Mouse (Mus musculus) megakaryocyte, embryonic 14.5 days (primary cell): ENCODE data around the gene Ccdc88c. TPM values are rescaled to one million over a fixed set of nuclear protein-coding genes. Genes with fewer than 3 reads are reported as not detected.

Experiments
- H3K27me3 ChIP-seq: replicated peaks from 2 replicates; pipeline ENCODE3; 2012; ENCODE audit warnings: inconsistent platforms
- H3K36me3 ChIP-seq: replicated peaks from 2 replicates; pipeline ENCODE3; 2012; ENCODE audit warnings: low read length, inconsistent platforms, mixed read lengths
- H3K4me1 ChIP-seq: 2 replicates; pipeline ENCODE4 v1.6.1; 2012; ENCODE audit warnings: inconsistent platforms
- H3K4me3 ChIP-seq: replicated peaks from 2 replicates; pipeline ENCODE3; 2012; ENCODE audit warnings: moderate library complexity, mild to moderate bottlenecking, inconsistent platforms
- H3K9me3 ChIP-seq: 2 replicates; pipeline ENCODE4 v1.6.1; 2012; ENCODE audit warnings: inconsistent platforms
- FLI1 ChIP-seq: IDR thresholded peaks from 2 replicates; pipeline ENCODE4 v1.6.1; 2012; ENCODE audit warnings: low read length, inconsistent platforms, mixed read lengths
- GATA1 ChIP-seq: IDR thresholded peaks from 3 replicates; pipeline ENCODE4 v1.6.1; 2012; ENCODE audit warnings: mixed read lengths, low read length, inconsistent platforms, borderline replicate concordance
- polyA plus RNA-seq: library from polyadenylated mRNA; stranded (reverse); fragments of >175 nt; gene quantifications from 2 replicates; pipeline ENCODE4 v1.2.3, GENCODE M21; 2012; ENCODE audit warnings: low replicate concordance; ENCODE audit not compliant: insufficient read depth

Ccdc88c gene
- polyA plus RNA-seq, 1 experiment = 10.3 TPM

GRCm38 (mm10) chr12:100873612-100874011, 155.2 kb downstream of the Ccdc88c start:
- TF ChIP-seq FLI1 (no peak), GATA1 (no peak)
- Histone ChIP-seq H3K4me3 (no peak overlapping the region), H3K27me3 (peaks cover 17% of the 10 kb centered on the region), H3K36me3 (peaks cover 28% of the 10 kb centered on the region), H3K4me1 (peaks cover 11% of the 10 kb centered on the region), H3K9me3 (peaks cover 12% of the 10 kb centered on the region)

DNA sequence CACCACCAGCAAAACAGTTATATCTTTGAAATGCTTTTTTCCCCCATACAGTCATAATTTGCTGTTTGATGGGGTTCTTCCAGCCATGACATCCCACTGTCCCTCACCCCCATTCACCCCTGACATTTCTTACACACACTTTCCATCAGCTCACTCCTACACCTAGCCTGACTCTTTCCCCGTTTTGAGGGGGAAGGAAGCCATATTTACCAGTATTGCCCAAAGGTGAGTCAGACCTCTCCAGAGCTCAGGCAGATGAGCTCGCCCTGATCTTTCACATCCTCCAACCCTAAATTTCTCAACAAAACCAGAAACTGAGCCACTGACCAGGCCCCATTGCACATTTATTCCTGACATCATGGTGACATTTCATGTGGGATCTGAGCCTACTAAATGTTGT, 157.0 kb downstream of the Ccdc88c start:
- peaks cover 41% of the 10 kb centered on the region for H3K36me3 ChIP-seq

DNA sequence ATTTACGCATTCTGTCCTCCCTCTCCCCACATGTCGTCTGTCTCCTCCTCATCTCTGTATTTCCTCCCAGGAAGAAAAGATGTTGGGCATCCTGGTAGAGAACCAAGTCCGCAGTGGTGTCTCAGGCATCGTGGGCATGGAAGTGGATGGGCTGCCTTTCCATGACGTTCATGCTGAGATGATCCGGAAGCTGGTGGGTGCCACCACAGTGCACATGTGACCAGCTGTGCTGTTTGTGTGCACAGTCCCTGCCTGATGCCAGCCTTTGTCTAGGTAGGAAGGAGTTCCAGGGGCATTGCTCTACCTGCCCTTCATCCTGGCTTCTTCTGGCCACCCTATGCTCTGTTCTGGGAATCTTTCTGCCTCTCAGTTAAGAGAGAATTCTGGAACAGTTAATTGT, 157.6 kb downstream of the Ccdc88c start:
- Histone ChIP-seq H3K4me3 (no peak overlapping the region), H3K4me1 (no peaks in the 10 kb centered on the region; the same call in 1 of the 2 replicates), H3K27me3 (peaks cover 18% of the 10 kb centered on the region), H3K9me3 (peaks cover 12% of the 10 kb centered on the region), H3K36me3 (peaks cover 44% of the 10 kb centered on the region)
- TF ChIP-seq GATA1 (no peak), FLI1 (no peak)

More for the DNA sequence above, 157.0 kb downstream of the Ccdc88c start:
- H3K9me3 ChIP-seq = peaks cover 12% of the 10 kb centered on the region
- H3K27me3 ChIP-seq = peaks cover 18% of the 10 kb centered on the region
- H3K4me1 ChIP-seq = no peaks in the 10 kb centered on the region; the same call in 1 of the 2 replicates
- no peak overlapping the region for H3K4me3 ChIP-seq
- TF ChIP-seq FLI1 (no peak), GATA1 (no peak)

GRCm38 (mm10) chr12:100868049-100868622, 160.7 kb downstream of the Ccdc88c start:
- H3K36me3 ChIP-seq = peaks cover 44% of the 10 kb centered on the region

GRCm38 (mm10) chr12:100867097-100867496, 161.8 kb downstream of the Ccdc88c start:
- H3K36me3 ChIP-seq = peaks cover 41% of the 10 kb centered on the region
- no peak for TF ChIP-seq GATA1
- TF ChIP-seq FLI1 = no peak

More at GRCm38 (mm10) chr12:100868049-100868622, 160.7 kb downstream of the Ccdc88c start:
- peaks cover 15% of the 10 kb centered on the region for H3K27me3 ChIP-seq
- H3K4me1 ChIP-seq = no peaks in the 10 kb centered on the region; the same call in 1 of the 2 replicates
- H3K4me3 ChIP-seq = no peak overlapping the region
- peaks cover 12% of the 10 kb centered on the region for H3K9me3 ChIP-seq
- TF ChIP-seq GATA1 (no peak), FLI1 (no peak)

GRCm38 (mm10) chr12:100865509-100866078, 163.3 kb downstream of the Ccdc88c start:
- Histone ChIP-seq H3K36me3 (peaks cover 33% of the 10 kb centered on the region), H3K9me3 (peaks cover 12% of the 10 kb centered on the region), H3K4me3 (no peak overlapping the region), H3K4me1 (peaks cover 8% of the 10 kb centered on the region), H3K27me3 (peaks cover 6% of the 10 kb centered on the region)
- TF ChIP-seq GATA1 (no peak), FLI1 (no peak)

More at GRCm38 (mm10) chr12:100867097-100867496, 161.8 kb downstream of the Ccdc88c start:
- Histone ChIP-seq H3K9me3 (peaks cover 12% of the 10 kb centered on the region), H3K4me3 (no peak overlapping the region), H3K27me3 (peaks cover 13% of the 10 kb centered on the region), H3K4me1 (peaks cover 8% of the 10 kb centered on the region)

- Histone ChIP-seq H3K9me3 (peaks cover 10% of the 10 kb centered on the region), H3K4me3 (no peak overlapping the region), H3K27me3 (peaks cover 6% of the 10 kb centered on the region), H3K36me3 (peaks cover 34% of the 10 kb centered on the region), H3K4me1 (peaks cover 8% of the 10 kb centered on the region)
- TF ChIP-seq FLI1 (no peak), GATA1 (no peak)
Observed at GRCm38 (mm10) chr12:100865072-100865471, 163.8 kb downstream of the Ccdc88c start.

GRCm38 (mm10) chr12:100862856-100863446, 165.9 kb downstream of the Ccdc88c start:
- Histone ChIP-seq H3K4me3 (no peak overlapping the region), H3K36me3 (peaks cover 15% of the 10 kb centered on the region), H3K27me3 (peaks cover 2% of the 10 kb centered on the region), H3K9me3 (no peaks in the 10 kb centered on the region), H3K4me1 (peaks cover 9% of the 10 kb centered on the region)
- TF ChIP-seq FLI1 (no peak), GATA1 (no peak)

DNA sequence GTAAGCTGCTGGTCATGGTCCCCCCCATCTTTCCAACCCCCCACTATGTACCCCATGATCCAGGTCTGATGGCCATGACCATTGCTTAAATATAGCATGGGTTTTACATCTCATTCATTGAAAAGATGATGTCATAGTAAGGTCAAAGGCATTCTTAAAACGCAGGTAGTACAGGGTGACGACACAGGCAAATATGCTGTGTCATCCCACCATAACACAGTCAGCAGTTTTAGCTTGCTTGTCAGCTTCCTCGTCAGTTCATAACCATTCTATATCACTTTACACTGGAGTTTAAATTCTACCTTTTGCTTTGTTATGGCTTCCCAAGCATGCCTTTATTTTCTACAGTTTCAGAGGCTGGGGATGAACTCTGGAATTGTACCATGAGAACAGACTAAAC, 166.6 kb downstream of the Ccdc88c start:
- Histone ChIP-seq H3K4me1 (peaks cover 13% of the 10 kb centered on the region), H3K27me3 (peaks cover 2% of the 10 kb centered on the region), H3K9me3 (no peaks in the 10 kb centered on the region), H3K4me3 (no peak overlapping the region), H3K36me3 (peaks cover 12% of the 10 kb centered on the region)
- no peak for TF ChIP-seq FLI1
- no peak for TF ChIP-seq GATA1

Other genes with a start within 250 kb of the Ccdc88c start
- gene Dglucy, start 250.0 kb downstream of the Ccdc88c start, polyA plus RNA-seq = 1.0 TPM in 1 of 2 replicates, not detected in the other
- gene Gpr68, start 120.9 kb downstream of the Ccdc88c start, polyA plus RNA-seq = 0.12 TPM in 1 of 2 replicates, not detected in the other
- 5.3 and 9.6 TPM in 2 replicates for gene Ppp4r3a, start 54.6 kb upstream of the Ccdc88c start, polyA plus RNA-seq